Mouse (Mus musculus) G1E (cell line): ENCODE results near the gene Satb1.

Source experiments
- CTCF ChIP-seq: IDR thresholded peaks from 2 replicates; pipeline ENCODE4 v1.5.1; 2012; ENCODE audit warnings: low read depth, low read length, inconsistent platforms, mixed read lengths
- GATA1 ChIP-seq: IDR thresholded peaks from 2 replicates; pipeline ENCODE4 v1.6.1; 2012; ENCODE audit warnings: borderline replicate concordance, low read length, inconsistent platforms, mixed read lengths
- GATA2 ChIP-seq: IDR thresholded peaks from 2 replicates; pipeline ENCODE4 v1.6.1; 2012; ENCODE audit warnings: low read depth, low read length, inconsistent platforms, borderline replicate concordance
- POLR2AphosphoS5 ChIP-seq: IDR thresholded peaks from 2 replicates; pipeline ENCODE4 v1.6.1; 2012; ENCODE audit warnings: low read depth, low read length, inconsistent platforms; ENCODE audit not compliant: insufficient replicate concordance

DNA sequence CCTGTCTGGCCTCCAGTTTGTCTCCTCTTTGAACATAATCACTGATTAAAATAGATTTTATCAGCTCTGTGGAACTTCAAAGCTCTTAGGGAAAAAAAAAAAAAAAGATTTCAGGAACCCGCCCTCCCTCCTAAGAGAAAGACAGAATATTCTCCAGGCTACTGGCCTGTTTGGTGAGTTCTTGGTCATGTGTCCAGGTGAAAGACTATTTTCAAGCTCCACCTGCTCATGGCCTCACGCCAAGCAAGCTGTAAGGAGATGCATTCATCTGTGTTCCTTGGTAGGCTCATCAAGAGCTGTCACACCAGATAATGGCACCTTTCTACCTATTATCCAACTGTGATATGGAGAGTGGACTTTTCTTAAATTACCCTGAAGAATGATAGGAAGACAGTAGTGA lies 54.1 kb downstream of the Satb1 start:
- TF ChIP-seq CTCF (no peak), POLR2AphosphoS5 (no peak), GATA2 (no peak), GATA1 (no peak)
